Mouse (Mus musculus) gastrocnemius, postnatal 36 days (tissue): ENCODE results near the gene Matn1. TPM values are rescaled to one million over a fixed set of nuclear protein-coding genes. Genes with fewer than 3 reads are reported as not detected.

ENCODE experiments used
- DNase-seq, 2 experiments: peaks; one replicate each; pipeline ENCODE4 v3.0.0; 2022
- intact Hi-C: fragments of 180-260 bp; cut with DNase I; formaldehyde crosslinking; loops from one replicate; pipeline ENCODE4 v1.15.1; 2025
- total RNA-seq, 2 experiments: library from RNA; stranded (reverse); gene quantifications; 2 replicates each; pipeline ENCODE4 v1.2.3; 2021

Matn1 gene
- total RNA-seq, 2 experiments from 2014 or later, result not detected

- intact Hi-C loops, result no loop called here
- DNase-seq, result no peak
Measured at GRCm38 (mm10) chr4:130915668-130916035, 28.5 kb upstream of the Matn1 start.

GRCm38 (mm10) chr4:130916639-130917038 is 27.5 kb upstream of the Matn1 start:
- no peak for DNase-seq
- intact Hi-C loops, result no loop called here

GRCm38 (mm10) chr4:130917564-130917963 is 26.6 kb upstream of the Matn1 start:
- intact Hi-C loops, result no loop called here
- DNase-seq, result no peak

- intact Hi-C loops, result no loop called here
- no peak for DNase-seq
Measured at GRCm38 (mm10) chr4:130918805-130919749, 25.1 kb upstream of the Matn1 start.

GRCm38 (mm10) chr4:130919750-130920356 is 24.3 kb upstream of the Matn1 start:
- DNase-seq, result no peak
- intact Hi-C loops, result no loop called here

- no peak for DNase-seq
- intact Hi-C loops, result no loop called here
Measured at GRCm38 (mm10) chr4:130920951-130921693, 23.1 kb upstream of the Matn1 start.

- intact Hi-C loops, result no loop called here
- DNase-seq, result no peak
Measured at GRCm38 (mm10) chr4:130921986-130922385, 22.2 kb upstream of the Matn1 start.

- DNase-seq, result no peak
- intact Hi-C loops, result no loop called here
Measured at GRCm38 (mm10) chr4:130926274-130926673, 17.9 kb upstream of the Matn1 start.

GRCm38 (mm10) chr4:130927821-130928220 is 16.4 kb upstream of the Matn1 start:
- peak in 1 of 2 experiments; percentile 2 for DNase-seq
- intact Hi-C loops, result no loop called here

GRCm38 (mm10) chr4:130942644-130943043 is 1.5 kb upstream of the Matn1 start:
- intact Hi-C loops, result no loop called here
- DNase-seq, result no peak

- DNase-seq, result no peak
- intact Hi-C loops, result loop anchor here (2.0 kb wide), 1 partner anchor 160 kb away; no protein-coding TSS in a partner anchor
Measured at GRCm38 (mm10) chr4:130944779-130945178, 594 bp downstream of the Matn1 start.

- intact Hi-C loops, result loop anchor here (2.0 kb wide), 2 partner anchors 50 to 156 kb away; no protein-coding TSS in a partner anchor
- DNase-seq, result no peak
Measured at GRCm38 (mm10) chr4:130947094-130947647, 3.0 kb downstream of the Matn1 start.

GRCm38 (mm10) chr4:130949821-130950384 is 5.7 kb downstream of the Matn1 start:
- no peak for DNase-seq
- intact Hi-C loops, result no loop called here

GRCm38 (mm10) chr4:130952531-130952930 is 8.3 kb downstream of the Matn1 start:
- DNase-seq, result no peak
- intact Hi-C loops, result no loop called here

GRCm38 (mm10) chr4:130957156-130957555 is 13.0 kb downstream of the Matn1 start:
- DNase-seq, result no peak
- intact Hi-C loops, result no loop called here

- intact Hi-C loops, result no loop called here
Measured at GRCm38 (mm10) chr4:130958812-130959211, 14.6 kb downstream of the Matn1 start.

GRCm38 (mm10) chr4:130959678-130960077 is 15.5 kb downstream of the Matn1 start:
- intact Hi-C loops, result loop anchor here (2.0 to 5.0 kb wide), 4 partner anchors 217 to 878 kb away; partner anchors contain the start of gene Ptpru
- no peak for DNase-seq

More at GRCm38 (mm10) chr4:130958812-130959211, 14.6 kb downstream of the Matn1 start:
- DNase-seq, result no peak

GRCm38 (mm10) chr4:130960118-130960734 is 16.0 kb downstream of the Matn1 start:
- intact Hi-C loops, result loop anchor here (2.0 to 5.0 kb wide), 4 partner anchors 217 to 877 kb away; partner anchors contain the start of gene Ptpru
- peak; percentile 69 to 78 for DNase-seq

GRCm38 (mm10) chr4:130971278-130971677 is 27.1 kb downstream of the Matn1 start:
- intact Hi-C loops, result no loop called here
- no peak for DNase-seq

- DNase-seq, result no peak
- intact Hi-C loops, result no loop called here
Measured at GRCm38 (mm10) chr4:130972421-130972829, 28.2 kb downstream of the Matn1 start.
